Mouse (Mus musculus) granulocyte monocyte progenitor cell, adult 5-6 weeks (primary cell): ENCODE results near the gene Tlk1. TPM values are rescaled to one million over a fixed set of nuclear protein-coding genes. Genes with fewer than 3 reads are reported as not detected.
"Not testable (repeated sequence)": the region's sequence is repeated elsewhere in the genome, so short reads cannot be mapped to it uniquely, and the experiment has no call there.

Source experiments
- ATAC-seq: replicated peaks from 2 replicates; pipeline ENCODE4 v1.8.0; 2016; ENCODE audit warnings: mild to moderate bottlenecking, moderate TSS enrichment, inconsistent platforms; ENCODE audit not compliant: poor library complexity, severe bottlenecking
- total RNA-seq, 2 experiments: library from RNA; stranded (forward) in 1 of 2; stranded (reverse) in 1 of 2; fragments of 200-712, 200-1000 nt in 1 of 2; fragments of >200 nt in 1 of 2; fragmentation: Nextera tagmentation in 1 of 2; gene quantifications; 2 replicates each; pipeline ENCODE4 v1.2.3; 2014 to 2017

Tlk1 gene
- total RNA-seq, 2 experiments from 2014 or later, result 47.4 to 49.3 TPM

DNA sequence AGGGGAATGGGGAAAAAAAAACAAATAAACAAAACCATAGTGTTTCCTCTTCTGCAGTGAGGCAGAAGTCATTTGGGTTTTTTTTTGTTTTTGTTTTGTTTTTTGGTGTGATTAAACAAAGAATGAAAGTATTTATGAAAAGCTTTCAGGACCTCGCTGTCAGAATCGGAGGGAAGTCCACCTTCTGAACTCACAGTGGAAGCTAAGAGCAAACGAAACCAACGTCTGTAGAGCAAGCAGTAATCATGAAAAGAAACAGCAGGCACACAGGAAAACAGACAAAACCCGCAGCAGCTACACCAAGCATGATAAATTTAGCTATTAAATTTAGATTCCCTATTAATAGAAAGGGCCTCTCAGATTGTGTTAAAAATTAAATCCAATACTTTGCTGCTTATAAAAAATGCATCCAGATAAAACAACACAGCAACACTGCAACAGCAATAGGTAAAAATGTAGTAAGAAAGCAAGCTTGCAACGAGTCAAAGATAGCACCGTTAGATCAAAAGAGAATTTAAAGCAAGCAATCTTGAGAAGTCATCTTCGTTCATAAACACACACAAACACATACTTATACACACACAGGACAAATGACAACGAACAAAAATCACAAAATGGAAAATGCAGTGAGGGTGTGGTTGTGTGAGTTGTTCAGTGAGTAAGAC lies 10.2 kb upstream of the Tlk1 start:
- ATAC-seq, result no peak

DNA sequence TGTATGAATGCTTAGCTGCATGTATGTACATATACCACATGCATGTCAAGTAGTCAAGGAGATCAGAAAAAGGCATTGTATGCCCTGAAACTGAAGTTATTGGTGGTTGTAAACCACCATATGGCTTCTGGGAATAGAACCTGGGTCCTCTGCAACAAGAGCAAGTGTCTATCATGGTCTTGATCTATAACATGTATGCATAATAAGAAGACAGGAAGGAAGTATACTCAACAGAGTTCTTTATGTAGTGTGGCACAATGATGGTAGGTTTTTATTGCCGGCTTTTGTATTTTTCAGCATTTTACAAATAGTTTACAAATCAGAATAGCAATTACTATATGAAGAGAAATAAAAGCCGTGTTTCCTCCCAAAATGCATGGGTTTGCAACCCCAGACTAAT lies 9.7 kb upstream of the Tlk1 start:
- ATAC-seq, result no peak

DNA sequence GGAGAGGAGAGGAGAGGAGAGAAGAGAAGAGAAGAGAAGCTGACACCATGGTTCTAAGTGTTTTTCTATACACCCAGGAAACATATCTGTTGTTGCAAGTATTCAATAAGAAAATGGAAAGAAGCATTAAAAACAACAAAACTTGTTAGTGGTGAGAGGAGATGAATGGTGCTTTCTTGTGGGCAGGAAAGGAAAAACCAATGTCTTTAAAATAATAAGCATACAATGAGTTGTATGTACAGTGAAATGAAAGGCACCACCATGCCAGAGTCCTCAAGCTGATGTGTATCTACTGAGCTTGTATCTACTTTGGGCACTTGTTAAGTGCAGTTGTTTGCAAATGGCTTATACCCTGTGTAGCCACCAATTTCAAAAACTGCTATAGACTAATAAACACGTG lies 7.7 kb upstream of the Tlk1 start:
- no peak for ATAC-seq

DNA sequence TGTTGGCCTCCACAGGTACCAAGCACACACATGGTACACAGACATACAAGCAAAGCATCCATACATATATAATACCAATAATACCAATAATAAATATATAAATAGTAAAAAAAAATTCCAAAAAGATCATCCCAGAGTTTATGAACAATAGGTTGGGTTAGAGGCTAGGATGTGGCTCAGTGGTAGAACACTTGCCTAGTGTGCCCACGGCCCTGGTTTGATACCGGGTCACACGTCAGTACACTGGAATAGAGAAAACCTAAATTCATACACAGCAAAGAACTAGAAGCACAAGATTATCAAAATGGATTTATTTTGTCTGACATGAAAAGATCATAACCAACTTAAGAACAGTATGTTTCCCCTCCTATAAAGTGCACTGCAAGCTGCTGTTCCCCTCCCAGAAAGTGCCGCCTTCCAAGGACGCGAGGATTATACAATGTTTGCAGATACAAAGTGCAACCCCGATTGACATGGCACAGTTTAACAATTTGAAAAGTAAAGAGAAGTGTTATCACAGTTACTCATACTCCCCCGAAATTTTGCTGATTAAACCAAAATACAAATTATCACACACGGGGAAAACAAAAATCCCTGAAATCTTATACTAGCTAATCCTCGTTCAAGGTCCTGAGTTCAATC lies 6.3 kb upstream of the Tlk1 start:
- no peak for ATAC-seq

DNA sequence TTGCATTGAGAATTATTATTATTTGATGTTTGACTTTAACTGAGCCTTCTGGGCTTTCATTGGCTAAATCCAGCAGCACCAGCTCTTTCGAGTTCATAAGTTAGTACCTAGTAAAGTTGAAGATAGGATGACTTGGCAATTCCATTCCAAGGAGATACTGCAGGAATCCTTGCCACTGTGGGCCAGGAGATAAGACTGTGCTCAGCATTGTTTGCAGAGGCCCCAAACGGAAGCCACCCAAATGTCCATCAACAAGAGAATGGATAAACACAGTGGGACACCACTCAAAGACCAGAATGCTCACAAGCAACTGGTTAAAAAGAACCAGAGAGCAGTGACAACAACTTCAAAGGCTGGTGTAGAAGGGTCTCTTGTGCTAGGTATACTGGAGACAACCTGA lies 5.2 kb upstream of the Tlk1 start:
- no peak for ATAC-seq

DNA sequence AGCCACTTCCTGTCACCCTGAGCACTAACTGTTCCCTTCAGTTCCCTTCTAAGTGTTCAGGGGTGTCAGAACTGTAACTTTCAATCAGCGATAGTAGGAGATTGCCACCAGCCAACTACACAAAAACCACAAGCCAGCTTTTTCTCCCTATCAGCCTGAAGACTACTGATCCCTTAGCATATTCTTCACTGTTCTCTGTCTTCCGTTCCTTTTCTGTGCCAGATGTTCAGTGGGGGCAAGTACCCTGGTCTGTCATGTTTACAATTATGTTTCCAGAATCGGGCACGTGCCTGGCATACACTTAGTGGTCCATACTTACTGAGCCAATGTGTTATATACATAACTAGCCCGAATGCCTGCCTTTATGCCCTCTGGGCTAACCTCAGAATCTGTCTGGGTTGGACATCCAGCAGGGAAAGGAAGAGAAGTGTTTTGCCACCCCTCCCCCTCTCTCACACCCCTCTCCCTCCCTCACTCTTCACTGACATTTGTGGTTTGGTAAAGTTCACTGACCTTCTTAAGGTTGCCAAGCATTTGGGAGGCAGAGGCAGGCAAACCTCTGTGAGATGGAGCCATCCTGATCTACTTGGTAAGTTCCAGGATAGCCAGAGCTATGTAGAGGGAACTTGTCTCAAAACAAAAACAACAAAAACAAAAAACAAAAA lies 4.5 kb upstream of the Tlk1 start:
- no peak for ATAC-seq

DNA sequence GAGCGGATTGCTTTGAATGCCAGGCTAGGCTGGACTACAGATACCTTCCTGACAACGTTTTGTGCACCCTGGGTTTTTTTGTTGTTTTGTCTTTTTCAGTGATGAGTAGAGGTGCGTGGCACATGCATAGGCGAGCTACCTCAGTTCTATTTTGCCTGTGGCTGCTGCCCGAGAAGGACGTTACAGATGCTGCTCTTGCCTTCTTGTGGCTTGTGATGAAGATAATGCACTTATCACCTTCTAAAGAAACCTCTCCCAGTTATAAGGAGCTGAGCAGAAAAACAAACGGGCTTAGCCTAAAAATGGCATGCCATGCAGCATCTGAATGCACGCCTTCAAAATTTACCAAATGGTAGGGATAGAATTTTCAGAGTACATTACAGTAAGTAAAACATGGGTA lies 2.3 kb upstream of the Tlk1 start:
- ATAC-seq, result no peak

DNA sequence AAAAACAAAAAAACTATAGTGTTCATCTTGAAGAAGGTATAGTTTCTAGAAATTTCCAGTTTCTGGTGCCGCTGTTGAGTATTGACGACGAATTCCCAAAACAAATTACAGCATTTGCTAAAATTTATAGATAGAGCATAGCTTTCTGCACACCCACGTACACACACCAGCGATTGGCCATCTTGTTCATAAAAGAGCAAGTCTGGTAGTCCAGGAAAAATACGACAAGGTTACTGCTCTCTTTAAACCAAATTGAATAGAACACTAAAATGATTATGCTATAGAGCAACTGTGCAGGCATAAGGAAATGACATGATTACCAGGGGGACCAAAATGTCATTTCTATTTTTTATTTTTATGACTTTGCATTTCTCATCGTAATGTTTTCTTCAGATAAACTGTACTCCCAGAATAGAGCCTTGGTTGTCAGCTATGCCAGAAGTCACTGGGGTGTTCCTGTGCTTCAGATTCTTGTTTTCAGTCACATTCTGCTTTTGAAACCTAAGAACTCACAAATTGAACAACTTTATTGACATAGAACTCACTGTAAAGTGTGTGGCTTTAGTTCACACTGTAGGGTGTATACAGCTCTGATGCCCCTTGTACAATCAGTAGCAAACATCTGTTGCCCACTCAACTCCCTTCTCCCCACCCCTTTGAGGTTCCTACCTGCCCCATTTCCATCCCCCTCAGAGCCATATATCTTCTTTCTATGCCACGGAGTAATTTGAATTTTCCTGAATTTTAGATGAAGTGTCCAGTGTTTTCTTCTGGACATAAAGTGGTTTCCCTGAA lies 1.1 kb upstream of the Tlk1 start:
- no peak for ATAC-seq

DNA sequence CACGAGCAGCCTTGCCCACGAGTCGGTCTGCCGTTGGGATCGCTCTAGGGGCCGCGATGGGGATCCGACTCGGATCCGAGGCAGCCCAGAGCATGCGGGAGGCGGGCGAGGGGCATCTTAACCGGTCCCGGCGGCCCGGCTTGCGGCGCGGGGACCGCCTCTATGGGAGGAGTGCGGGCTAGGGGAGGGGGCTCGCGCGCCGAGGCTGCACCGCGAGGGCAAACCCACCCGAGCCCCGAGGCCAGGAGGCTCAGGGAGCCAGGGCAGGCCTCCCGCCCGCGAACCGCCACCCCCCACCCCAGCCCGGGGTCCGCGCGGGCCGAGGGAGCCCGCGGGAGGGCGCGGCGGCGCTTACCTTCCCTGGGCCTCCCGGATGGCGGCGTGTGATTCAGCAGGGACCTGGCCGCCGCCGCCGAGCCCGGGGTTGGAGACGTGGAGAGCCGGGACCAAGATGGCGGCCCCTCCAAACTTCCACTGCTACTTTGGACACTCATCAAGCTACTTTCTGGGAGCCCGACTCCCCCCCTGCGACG lies 624 bp downstream of the Tlk1 start:
- peak; percentile 41 for ATAC-seq

DNA sequence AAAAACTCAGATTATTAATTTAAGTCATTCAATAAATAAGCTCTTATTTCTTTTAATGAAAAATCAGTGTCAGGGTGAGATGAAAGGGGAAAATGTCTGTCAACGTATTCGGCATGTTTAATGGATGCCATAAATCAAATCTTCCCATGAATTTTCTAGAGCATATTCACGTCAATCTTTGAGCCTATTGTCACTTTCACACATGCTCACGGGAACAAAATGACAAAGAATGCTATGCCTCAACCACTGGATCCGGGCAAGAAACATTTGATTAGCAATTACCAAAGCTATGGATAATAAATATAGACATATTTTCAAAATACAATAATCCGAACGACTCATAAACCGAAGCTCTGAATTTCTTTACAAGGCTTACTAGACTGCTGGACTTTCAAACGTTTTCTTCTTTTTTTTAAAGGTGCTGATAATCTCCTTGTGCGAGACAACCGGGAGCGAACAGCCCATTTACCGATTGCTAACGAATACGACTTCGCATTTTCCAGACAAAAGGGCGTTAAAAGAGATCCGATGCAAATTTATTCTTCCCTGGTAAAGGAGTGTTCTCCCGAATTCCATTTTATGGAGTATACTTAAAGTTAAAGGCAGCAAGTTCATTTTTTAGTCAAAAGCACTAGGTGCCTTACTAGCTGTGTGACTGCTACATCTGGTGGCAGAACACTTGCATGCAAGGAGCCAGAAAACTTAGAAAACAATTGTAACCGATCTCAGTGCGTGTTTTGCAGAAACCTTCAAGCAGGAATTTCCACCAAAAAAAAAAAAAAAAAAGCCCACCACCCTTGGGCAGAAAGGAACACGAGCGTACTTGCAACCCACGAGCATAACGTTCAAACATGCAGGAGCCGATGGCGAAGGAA lies 1.4 kb downstream of the Tlk1 start:
- ATAC-seq, result no peak

DNA sequence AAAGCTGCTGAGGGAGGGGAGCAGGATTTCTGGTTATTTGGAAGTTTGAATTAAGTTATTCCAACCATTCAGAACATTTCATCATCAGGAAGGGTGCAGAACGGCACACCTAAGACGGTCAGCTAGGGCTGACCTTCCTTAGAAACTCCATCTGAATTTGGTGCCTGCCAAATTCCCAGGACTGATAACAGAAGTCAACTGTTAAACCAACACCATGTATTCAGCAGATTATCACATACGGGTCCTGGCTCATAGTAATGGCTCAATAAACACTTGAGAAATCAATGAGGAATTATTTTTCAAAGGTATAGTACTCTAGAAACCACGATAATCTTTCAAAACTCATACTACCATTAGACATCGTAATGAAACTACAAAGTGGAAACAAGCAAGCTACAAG lies 2.1 kb downstream of the Tlk1 start:
- no peak for ATAC-seq

DNA sequence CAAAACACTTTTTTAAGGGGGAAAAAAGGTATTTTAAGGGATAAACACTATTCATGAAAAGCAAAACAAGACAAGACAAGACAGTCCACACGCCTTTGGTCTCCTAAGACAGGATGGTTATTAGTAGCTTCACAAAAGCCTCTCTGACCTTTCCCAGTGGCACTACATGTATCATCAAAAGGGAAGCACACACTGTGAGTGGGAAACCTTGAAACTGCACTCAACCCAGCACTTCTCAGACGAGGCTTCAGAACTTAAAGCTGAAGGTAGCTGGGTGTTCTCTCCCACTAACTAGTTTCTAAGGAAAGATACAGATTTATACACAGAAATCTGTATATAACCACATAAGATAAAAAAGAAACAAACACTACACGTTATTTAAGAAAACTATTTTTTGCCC lies 8.6 kb downstream of the Tlk1 start:
- ATAC-seq, result no peak

DNA sequence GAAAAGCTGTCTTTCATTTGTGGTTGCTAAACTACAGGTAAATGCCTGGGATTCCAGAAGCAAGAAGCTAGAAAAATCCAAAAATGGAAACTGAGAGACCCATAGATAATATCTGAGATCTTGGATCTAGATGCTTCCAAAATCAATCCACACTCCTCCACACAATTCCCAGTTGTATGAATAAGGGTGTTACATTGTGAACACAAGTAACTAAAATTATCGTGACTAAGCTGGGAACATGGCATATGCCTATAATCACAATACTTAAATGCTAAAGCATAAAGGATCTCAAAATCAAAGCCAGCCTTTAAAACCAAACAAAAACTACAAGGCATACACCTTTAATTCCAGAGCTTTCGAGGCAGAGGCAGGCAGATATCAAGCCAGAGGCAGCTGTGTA lies 9.5 kb downstream of the Tlk1 start:
- ATAC-seq, result no peak

DNA sequence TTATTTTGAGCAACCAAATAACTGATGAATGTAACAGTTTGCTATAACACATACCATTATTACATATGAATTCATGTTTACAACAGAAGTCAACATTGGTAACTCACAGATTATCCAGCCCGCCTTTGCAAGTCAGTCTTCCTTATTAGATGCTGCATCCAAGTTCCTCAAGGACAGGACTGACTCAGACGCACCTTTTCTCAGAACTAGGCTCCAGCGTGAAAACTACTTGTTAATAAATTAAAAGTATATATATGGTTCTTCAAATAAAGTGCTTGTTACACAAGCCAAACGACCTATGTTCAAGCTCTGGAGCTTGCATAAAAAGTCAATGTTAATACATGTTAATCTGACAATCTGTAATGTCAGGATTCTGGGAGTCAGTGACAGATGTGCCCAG lies 11.9 kb downstream of the Tlk1 start:
- ATAC-seq, result no peak

DNA sequence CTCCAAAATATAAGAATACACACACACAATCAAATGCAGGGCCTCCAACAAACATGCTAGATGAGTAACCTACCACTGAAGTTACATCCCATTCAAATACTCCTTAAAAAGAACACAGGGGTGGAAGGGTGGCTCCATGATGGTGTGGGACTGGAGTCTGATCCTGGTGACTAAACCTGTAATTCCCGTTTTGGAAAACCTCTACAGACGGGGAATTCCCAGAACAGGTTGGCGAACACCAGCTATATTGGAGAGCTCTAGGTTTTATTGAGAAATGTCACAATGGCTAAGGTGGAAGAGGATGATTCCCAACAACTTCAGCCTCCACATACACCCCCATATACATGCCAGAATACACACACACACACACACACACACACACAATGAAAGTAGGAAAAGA lies 14.1 kb downstream of the Tlk1 start:
- ATAC-seq, result no peak

DNA sequence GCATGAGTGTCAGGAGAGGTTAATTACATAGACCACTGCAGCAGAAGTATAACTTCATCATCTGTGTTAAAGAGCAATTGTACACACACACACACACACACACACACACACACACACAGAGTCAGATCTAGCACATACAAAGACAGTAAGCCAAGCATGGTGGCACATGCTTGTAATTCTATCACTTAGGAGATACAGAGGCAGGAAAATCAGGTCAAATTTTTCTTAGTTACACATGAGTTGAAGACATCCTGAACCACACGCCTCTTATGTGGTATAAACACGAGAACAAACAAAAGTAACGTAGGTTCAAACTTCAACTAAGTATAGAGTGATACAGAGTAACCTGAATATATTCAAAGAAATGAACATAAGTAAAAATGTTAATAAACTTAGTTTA lies 15.6 kb downstream of the Tlk1 start:
- ATAC-seq, result no peak

DNA sequence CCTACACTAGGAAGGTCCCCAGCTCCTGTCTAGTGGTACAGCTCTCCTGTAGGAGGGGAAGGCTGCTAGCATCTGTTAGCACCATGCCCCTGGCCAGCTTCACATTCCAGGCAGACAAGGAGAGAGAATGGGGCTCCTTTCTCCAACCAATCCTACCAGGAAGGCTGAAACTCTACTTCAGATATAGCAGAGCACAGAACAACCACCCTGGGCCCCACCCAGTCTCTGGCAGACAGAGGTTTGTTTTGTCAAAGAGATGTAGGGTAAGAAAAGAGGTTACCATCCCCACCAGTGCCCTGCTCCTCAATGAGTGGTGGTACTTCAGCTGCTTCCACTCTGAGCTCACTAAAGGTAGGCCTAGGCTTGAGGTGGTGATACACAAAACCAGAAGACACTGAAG lies 16.8 kb downstream of the Tlk1 start:
- ATAC-seq, result no peak

DNA sequence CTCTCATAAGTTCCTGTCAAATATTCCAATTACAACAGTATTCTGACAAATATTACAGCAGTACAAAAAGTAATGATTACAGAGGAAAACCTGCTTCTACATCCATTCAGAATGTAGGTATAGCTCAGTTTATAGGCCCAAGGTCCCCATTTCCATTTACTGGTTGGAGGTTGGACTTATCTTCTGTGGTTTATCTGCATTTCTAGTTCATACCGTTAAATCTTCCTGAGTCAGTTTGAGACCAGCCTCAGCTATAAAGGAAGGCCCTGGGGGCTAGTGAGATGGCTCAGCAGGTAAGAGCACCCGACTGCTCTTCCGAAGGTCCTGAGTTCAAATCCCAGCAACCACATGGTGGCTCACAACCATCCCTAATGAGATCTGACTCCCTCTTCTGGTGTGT lies 17.9 kb downstream of the Tlk1 start:
- not testable (repeated sequence) for ATAC-seq

DNA sequence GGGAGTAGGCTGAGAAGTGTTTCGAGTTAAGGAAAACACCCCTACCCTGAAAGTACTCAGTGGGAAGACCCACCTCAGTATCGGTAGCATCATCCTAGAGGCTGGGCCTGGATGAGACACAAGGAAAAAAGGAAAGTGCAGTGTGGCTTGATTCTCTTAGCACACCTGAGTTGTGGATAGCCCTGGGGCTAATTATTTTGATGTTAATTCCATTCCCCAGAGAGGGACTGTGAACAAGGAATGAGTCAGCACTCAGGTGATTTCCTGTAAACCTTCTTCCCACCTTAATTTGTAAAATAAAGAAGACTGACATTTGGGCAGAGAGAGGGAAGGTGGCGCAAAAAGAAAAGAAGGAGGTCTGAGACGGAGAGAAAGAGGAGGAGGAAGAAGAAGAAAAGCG lies 19.5 kb downstream of the Tlk1 start:
- ATAC-seq, result no peak

DNA sequence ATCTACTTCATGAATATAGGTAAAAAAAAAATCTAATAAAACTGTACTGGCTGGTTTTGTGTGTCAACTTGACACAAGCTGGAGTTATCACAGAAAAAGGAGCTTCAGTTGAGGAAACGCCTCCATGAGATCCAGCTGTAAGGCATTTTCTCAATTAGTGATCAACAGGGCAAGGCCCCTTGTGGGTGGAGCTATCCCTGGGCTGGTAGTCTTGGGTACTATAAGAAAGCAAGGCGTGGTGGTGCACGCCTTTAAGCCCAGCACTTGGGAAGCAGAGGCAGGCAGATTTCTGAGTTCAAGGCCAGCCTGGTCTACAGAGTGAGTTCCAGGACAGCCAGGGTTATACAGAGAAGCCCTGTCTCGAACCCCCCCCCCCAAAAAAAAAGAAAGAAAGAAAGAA lies 21.8 kb downstream of the Tlk1 start:
- ATAC-seq, result not testable (repeated sequence)
